Mouse (Mus musculus): Measurements from ENCODE around the gene Cpxm2.

Gene Cpxm2

GRCm38 (mm10) chr7:132145227-132145800, 9.2 kb downstream of the Cpxm2 start:
- no peak for DNase-seq (ENCODE audit: inconsistent age in 2 of 2, low spot score in 1 of 2)

- DNase-seq (ENCODE audit: inconsistent age in 2 of 2, low spot score in 1 of 2): no peak
These were observed 25.9 kb downstream of the Cpxm2 start for GRCm38 (mm10) chr7:132128687-132129086.

DNA sequence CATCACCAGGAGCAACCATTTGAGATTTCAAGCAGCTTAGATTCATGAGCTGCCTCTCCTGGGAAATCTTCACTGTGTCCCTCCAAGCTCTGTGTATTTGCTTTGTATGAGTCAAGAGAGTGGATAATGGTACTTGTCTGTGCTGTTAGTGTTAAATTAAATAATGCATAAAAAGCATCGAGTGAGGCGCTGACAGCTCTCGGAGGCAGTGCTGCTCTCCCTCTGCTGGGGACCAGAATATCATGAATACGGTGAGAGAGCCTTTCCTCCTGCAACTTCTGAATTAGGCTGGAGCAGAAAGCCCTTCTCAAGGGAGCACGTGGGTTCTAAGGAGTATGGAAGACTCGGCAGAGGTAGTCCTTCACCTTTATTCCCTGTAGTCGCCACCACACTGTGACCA, 29.6 kb downstream of the Cpxm2 start:
- DNase-seq (ENCODE audit: inconsistent age in 2 of 2, low spot score in 1 of 2): no peak

GRCm38 (mm10) chr7:132123211-132123610, 31.3 kb downstream of the Cpxm2 start:
- DNase-seq (ENCODE audit: inconsistent age in 2 of 2, low spot score in 1 of 2): no peak

DNA sequence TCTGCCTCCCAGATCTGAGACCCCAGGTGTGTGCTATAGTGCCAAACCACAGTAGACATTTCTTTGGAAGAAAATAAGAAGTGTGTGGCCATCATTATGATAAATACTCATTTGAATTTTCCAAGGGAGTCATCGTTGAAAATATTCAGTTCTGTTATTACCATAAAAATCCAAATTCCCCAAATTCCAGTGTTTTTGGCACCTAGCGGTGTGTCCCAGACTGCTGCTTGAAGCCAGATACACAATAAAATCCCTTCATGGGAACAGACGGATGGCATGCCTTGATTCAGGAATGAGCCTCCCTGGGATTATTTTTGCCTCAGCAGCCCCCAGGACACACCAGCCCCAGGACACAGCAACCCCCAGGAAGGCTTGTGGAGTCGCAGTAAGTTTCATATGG, 34.7 kb downstream of the Cpxm2 start:
- no peak for DNase-seq (ENCODE audit: inconsistent age in 2 of 2, low spot score in 1 of 2)

GRCm38 (mm10) chr7:132111770-132112169, 42.8 kb downstream of the Cpxm2 start:
- DNase-seq (ENCODE audit: inconsistent age in 2 of 2, low spot score in 1 of 2): peak in 1 of 2 experiments; percentile 31

DNA sequence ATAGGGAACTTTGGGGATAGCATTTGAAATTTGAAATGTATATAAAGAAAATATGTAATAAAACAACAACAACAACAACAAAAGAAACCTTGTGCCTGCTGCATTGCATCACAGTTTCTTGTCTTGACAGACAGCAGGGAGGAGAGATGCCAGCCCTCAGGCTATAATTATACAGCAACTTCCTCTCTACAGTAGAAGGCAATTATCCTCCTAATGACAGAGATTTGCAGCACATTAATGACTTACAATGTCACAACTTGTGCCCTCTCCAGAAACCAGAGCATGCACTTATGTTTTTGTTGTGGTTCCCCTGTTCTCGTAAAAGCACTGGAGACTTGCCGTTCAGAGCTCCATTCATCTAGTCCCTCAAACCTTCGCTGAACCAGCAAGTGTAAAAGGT, 44.2 kb downstream of the Cpxm2 start:
- DNase-seq (ENCODE audit: inconsistent age in 2 of 2, low spot score in 1 of 2): no peak

DNA sequence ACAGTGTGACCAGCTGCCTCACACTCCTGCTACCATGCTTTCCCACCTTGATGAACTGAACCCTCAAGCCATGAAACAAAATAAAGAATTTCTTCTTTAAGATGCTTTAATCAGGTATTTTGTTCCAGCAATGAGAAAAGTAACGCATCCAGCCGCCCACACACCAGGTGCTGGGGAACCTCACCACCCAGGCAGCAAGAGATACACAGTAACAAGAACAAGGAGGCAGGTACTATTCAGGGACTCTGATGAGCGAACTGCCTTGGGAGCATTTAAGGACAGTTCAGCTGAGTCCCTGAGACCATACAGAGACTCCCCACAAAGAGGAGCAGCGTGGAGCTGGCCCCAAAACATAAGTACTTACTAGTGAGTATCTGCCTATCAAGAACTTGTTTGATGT, 47.6 kb downstream of the Cpxm2 start:
- DNase-seq (ENCODE audit: inconsistent age in 2 of 2, low spot score in 1 of 2): no peak

DNA sequence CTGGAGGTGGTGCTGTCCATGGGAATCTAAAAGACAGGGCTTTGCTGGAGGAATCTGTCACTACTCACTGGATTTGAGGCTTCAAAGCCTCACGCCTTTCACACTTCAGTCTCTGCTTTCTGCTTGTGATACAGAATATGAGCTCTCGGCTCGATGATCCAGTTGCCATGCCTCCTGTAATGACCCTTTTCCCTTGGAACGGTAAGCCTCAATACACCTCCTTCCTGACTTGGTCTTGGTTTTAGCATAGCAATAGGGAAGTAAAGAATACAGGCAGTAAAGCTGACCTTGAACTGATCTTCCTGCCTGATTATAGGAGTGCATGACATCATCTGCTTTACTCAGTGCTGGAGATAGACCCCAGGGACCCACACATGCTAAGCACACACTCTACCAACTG, 49.2 kb downstream of the Cpxm2 start:
- no peak for DNase-seq (ENCODE audit: inconsistent age in 2 of 2, low spot score in 1 of 2)

DNA sequence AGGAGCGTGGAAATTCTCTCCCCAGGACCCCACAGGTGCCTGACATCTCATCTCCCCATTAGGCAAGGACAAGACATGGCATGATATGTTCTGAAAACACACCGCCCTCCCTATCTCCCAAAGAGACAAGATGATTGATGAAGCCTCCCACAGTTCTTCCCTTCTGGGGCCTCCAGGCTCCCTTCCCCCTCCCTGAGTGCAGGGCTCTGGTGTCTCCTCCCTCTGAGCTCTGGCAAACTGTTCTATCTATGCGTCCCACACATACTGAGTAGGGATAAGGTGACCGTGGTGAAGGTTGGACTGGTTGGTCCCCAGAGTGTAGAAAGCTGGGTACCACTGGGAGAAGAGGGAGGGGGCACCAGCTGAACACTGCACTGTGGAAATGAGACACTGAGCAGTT, 56.1 kb downstream of the Cpxm2 start:
- DNase-seq (ENCODE audit: inconsistent age in 2 of 2, low spot score in 1 of 2): no peak

GRCm38 (mm10) chr7:132094666-132095065, 59.9 kb downstream of the Cpxm2 start:
- no peak for DNase-seq (ENCODE audit: inconsistent age in 2 of 2, low spot score in 1 of 2)

DNA sequence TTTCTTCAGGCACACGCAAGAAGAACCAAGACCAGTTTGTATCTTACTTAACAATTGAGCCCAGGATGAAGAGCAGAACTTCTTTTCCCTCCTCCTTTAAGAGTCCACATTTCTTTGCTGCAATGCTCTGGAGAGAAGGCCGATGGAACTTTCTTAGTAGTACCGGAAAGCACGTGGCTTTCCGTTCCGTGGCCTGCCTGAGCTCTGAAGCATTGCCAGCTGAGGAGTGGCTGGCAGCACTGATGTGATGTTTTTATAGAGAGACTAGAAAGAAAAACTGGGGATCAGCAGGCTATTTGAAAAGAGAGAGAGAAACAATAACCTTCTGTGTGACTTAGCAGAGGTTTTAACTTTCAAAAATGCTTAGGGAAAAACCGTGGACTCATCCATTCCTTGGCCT, 63.0 kb downstream of the Cpxm2 start:
- DNase-seq (ENCODE audit: inconsistent age in 2 of 2, low spot score in 1 of 2): no peak

GRCm38 (mm10) chr7:132088606-132089005, 65.9 kb downstream of the Cpxm2 start:
- no peak for DNase-seq (ENCODE audit: inconsistent age in 2 of 2, low spot score in 1 of 2)

GRCm38 (mm10) chr7:132088181-132088580, 66.4 kb downstream of the Cpxm2 start:
- DNase-seq (ENCODE audit: inconsistent age in 2 of 2, low spot score in 1 of 2): peak in 1 of 2 experiments; percentile 49

DNA sequence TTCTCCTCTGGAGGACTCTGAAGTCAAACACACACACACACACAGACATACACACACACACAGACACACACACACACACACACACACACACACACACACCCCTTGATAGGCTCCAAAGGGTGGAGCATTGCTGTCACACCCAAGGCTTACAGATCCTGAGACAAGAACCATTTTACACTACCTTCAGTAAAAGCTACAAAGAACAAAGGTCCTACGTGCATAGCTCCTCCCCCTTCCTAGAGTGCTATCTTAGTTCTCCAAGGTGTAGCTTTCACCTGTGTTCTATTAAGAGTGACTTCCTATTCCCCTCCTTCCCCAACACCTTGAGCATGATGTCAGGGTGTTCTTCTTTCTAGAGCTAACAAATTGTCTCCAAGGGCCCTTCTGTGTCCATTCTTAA, 78.7 kb downstream of the Cpxm2 start:
- no peak for DNase-seq (ENCODE audit: inconsistent age in 2 of 2, low spot score in 1 of 2)

GRCm38 (mm10) chr7:132074503-132074902, 80.0 kb downstream of the Cpxm2 start:
- no peak for DNase-seq (ENCODE audit: inconsistent age in 2 of 2, low spot score in 1 of 2)

GRCm38 (mm10) chr7:132070877-132071625, 83.5 kb downstream of the Cpxm2 start:
- peak; percentile 53 to 76 for DNase-seq (ENCODE audit: inconsistent age in 2 of 2, low spot score in 1 of 2)

DNA sequence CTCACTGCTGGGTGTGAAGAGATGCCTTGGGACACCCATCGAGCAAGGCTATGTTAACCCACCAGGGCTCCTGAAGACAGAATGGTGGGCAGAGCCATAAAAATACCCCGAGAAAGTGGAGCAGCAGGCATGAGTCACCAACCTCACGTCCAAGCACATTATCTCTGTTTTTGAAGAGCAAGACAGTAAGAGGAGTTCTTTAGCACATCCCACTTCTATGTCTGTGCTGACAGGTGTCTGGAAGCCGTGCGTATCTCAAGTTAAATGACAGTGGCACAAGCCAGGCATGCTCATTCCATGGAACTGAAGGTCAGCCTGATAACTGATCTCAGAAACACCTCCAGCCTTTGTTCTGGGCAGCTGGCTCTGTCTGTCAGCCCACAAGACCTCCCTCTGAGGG, 86.6 kb downstream of the Cpxm2 start:
- DNase-seq (ENCODE audit: inconsistent age in 2 of 2, low spot score in 1 of 2): no peak

DNA sequence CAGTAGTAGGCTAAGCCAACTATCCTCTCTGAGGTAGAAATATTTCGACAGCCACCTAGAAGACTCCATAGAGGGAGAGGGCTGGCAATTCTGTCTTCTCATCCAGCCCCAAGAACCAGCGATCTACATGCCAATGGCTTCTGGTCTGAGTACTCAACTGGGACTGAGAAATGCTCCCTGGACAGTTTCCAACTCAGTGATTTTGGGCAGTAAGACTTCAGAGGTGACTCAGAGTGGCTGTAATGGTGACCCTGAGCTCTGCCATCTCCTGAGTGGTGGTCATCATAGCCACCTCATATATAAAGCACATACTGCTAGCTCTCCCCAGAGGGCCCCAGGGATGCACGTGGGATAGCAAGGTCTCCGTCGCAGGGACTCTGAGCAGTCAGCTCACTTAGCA, 87.0 kb downstream of the Cpxm2 start:
- peak; percentile 32 to 84 for DNase-seq (ENCODE audit: inconsistent age in 2 of 2, low spot score in 1 of 2)

GRCm38 (mm10) chr7:132060116-132060515, 94.4 kb downstream of the Cpxm2 start:
- no peak for DNase-seq (ENCODE audit: inconsistent age in 2 of 2, low spot score in 1 of 2)

GRCm38 (mm10) chr7:132056565-132056964, 98.0 kb downstream of the Cpxm2 start:
- DNase-seq (ENCODE audit: inconsistent age in 2 of 2, low spot score in 1 of 2): no peak

- DNase-seq (ENCODE audit: inconsistent age in 2 of 2, low spot score in 1 of 2): no peak
These were observed 107.9 kb downstream of the Cpxm2 start for GRCm38 (mm10) chr7:132046662-132047061.
